Mouse (Mus musculus) lung, adult 10 weeks (tissue): ENCODE results near the gene Gm9837. TPM values are rescaled to one million over a fixed set of nuclear protein-coding genes. Genes with fewer than 3 reads are reported as not detected.

Source experiments
- polyA plus RNA-seq: library from polyadenylated mRNA; stranded (reverse); fragments of 350-450 nt; fragmentation: Illumina TruSeq; extraction: RNeasy Lipid Tissue Mini Kit (QIAGEN cat#74804); gene quantifications from one replicate; pipeline ENCODE4 v1.2.3, GENCODE M21; 2014; ENCODE audit warnings: low read depth, low replicate concordance; ENCODE audit not compliant: insufficient read depth

The Gm9837 gene
- polyA plus RNA-seq, result not detected

GRCm38 (mm10) chr11:53469968-53470695 lies at the start of gene Gm9837:
Gene Gm9837, minus strand, starts transcription at chr11:53470479.

DNA sequence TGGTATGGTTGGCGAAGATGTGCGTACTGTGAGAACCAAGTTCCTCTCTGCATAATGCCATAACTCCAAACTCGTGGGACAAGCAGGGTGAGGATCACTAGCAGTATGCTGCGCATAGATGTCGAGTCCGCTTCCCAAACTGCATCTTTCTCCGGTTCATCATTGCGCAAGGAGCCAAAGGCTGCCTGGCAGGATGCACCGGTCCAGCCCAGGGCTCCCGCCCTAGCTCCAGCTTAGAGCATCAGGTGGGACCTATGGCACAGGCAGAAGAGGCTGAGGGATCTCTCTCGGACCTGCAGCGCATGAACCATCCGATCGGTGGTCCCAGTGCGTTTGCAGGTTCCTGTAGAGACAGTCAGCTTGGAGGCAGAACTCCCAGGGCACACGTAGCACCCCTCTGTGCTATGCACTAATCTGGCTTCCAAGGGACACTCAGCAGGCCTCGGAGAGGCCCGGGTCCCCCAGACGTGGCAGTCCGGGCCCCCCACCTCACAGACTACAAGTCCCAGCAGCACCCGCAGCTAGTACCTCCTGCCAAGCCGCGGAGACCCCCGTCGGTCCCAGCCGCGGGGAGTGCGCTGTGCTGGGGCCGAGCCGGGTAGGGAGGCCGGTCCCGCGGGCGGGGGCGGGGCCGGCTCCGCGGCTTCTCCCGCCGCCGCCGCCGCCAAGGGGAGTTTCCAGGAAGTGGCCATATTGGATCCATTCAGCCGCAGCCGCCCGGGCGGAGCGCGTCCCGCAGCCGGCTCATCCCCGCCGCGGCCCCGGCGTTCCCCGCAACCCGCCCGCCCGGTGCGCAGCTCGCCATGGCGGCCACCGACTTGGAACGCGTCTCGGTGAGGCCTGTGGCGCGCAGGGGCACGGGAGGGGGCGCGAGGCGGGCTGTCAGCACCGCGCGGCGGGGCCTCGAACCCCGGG lies 49.2 kb upstream of the Gm9837 start, which contains the start of gene Sept8:
Gene Sept8, plus strand, starts transcription at position 51 of the 915 bp plus-strand sequence.

DNA sequence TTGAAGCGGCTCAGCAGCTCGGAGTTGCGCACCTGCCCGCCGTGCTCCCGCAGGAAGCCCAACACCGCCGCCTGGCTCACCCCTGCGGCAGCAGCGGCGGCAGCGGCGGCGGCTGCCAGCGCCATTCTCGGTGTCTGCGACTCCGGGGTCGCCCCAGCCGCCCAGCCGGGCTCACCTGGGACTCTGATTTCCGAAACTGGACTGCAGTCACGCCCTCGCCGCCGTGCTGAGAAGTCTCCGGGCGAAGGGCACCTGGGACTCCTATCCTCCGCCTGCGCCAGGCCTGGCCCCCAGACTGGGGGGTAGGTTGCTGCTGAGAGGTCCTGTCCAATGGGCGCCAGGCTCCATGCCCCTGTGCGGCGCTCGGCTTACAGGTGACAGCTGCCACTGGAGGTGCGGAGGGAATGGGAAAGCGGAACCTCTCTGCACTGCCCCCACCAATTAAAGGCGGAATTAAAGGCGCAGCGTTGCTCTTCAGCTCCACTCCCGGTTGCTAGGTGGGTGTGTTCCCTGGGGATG lies 9.6 kb upstream of the Gm9837 start, which contains the start of the genes Gm9945 and Sowaha:
Gene Gm9945, plus strand, starts transcription at position 384 of the 519 bp plus-strand sequence.
Gene Sowaha, minus strand, starts transcription at position 492 of the 519 bp plus-strand sequence.

DNA sequence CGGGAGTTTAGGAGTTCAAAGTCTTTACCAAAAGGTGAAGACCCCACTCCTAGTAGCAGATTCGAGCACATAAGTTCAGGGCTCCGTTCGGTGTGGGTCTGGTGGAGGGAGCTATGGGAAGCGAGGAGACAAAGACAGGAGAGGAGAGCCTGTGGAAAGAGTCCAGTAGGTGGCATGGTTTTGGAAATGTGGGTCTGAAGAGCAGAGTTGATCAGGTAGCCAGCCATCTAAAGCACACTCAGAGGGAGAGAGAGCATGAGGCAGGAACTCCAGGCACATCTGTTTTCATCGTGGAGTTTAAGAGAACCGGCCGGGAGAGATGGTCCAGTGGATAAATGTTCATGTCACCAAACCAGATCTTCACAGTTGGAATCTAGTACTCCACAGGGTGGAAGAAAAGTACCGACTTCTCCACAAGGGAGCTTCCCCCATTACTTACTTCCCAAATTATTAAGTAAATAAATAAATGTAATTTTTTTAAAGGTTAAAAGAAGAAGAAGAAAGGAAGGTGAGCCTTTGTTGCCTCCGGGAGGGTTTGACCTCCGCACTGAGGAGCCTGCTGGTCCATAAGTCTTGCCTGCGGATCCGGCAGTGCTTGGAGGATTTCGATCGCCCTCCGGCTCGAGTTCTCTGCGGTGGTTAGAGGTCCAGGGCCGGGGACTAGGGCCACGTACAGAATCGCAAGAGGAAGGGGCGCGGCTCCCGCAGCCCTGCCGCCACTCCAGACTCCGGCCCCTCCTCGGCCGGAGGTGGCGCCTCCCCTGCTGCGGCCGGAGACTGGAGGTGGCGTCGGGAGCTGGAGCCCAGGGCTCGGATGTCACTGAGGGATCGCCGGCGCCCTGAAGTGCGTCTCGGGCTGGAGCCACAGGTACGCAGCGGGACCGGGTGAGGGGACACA lies 13.6 kb downstream of the Gm9837 start, which contains the start of the genes Gm10447 and Shroom1:
Gene Gm10447, minus strand, starts transcription at position 637 of the 898 bp plus-strand sequence.
Gene Shroom1, plus strand, starts transcription at position 732 of the 898 bp plus-strand sequence.

DNA sequence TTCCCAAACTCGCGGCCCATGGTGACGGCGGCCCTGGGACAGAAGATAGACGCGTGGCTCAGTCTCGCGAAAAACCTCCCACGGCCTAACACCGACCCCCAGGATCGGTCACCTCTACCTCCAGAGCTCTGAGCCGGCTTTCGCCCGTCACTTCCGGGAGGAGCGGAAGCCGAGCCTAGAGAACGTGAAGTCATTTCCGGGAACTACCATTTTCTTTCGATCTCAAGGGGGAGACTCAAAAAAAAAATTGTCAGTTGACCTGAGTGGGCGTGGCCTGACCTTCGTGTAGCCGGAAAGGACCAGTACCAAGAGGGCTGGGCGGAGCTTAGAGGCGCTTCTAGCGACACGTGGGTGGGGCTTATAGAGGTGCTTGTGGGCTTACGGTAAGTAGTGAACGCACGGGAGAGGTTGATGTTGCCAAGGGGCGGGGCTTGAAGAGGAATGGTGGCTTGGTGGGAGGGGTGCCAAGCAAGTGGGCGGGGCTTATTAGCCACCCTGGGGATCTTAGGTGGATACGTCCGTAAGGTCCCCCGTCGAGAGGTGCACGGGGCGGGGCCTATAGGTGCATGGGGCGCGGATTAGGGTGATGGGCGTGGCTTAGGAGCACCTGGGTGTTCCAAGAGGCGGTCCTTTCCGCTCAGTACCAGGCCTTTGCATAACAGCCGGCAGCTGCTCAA lies 39.5 kb downstream of the Gm9837 start, which contains the start of the genes Uqcrq and Gdf9:
Gene Uqcrq, minus strand, starts transcription at position 162 of the 677 bp plus-strand sequence.
Gene Gdf9, plus strand, starts transcription at position 354 of the 677 bp plus-strand sequence.

GRCm38 (mm10) chr11:53423036-53423435 lies 47.2 kb downstream of the Gm9837 start, which contains the start of gene Leap2:
Gene Leap2, minus strand, starts transcription at chr11:53423170.

Other genes starting within 250 kb of the Gm9837 start
- 51.9 TPM for gene Hspa4, start 170.0 kb downstream of the Gm9837 start, polyA plus RNA-seq
- gene Zcchc10, start 145.8 kb downstream of the Gm9837 start, polyA plus RNA-seq, result 13.2 TPM
- 12.3 TPM for gene Aff4, start 119.6 kb downstream of the Gm9837 start, polyA plus RNA-seq
- gene Leap2, start 47.3 kb downstream of the Gm9837 start, polyA plus RNA-seq, result not detected
- gene Uqcrq, start 39.6 kb downstream of the Gm9837 start, polyA plus RNA-seq, result 315 TPM
- 1.0 TPM for gene Gdf9, start 39.5 kb downstream of the Gm9837 start, polyA plus RNA-seq
- not detected for gene Gm10447, start 13.4 kb downstream of the Gm9837 start, polyA plus RNA-seq
- gene Shroom1, start 13.3 kb downstream of the Gm9837 start, polyA plus RNA-seq, result 0.87 TPM
- gene Gm9945, start 9.7 kb upstream of the Gm9837 start, polyA plus RNA-seq, result not detected
- 0.29 TPM for gene Sowaha, start 9.8 kb upstream of the Gm9837 start, polyA plus RNA-seq
- 21.4 TPM for gene Sept8, start 48.8 kb upstream of the Gm9837 start, polyA plus RNA-seq
- gene Kif3a, start 96.9 kb upstream of the Gm9837 start, polyA plus RNA-seq, result 6.5 TPM
- gene Il4, start 148.2 kb upstream of the Gm9837 start, polyA plus RNA-seq, result not detected
- not detected for gene Il13, start 164.2 kb upstream of the Gm9837 start, polyA plus RNA-seq
- 6.2 TPM for gene Rad50, start 236.8 kb upstream of the Gm9837 start, polyA plus RNA-seq